Mouse (Mus musculus) midbrain, postnatal 0 days (tissue): ENCODE data around the gene Svep1. TPM values are rescaled to one million over a fixed set of nuclear protein-coding genes. Genes with fewer than 3 reads are reported as not detected.

Source experiments
- ATAC-seq: fragments of 200-750 bp; cut with Nextera tagmentation; 2 replicates; pipeline ENCODE4 v1.8.0; 2017; ENCODE audit warnings: moderate number of reproducible peaks, mild to moderate bottlenecking, moderate TSS enrichment, moderate library complexity; ENCODE audit not compliant: low FRiP score
- DNase-seq: peaks from one replicate; pipeline ENCODE4 v3.0.0-alpha.2; 2015; ENCODE audit warnings: low spot score
- H3K27ac ChIP-seq: fragments of 300-500 bp; sonication (generic); 2 replicates; pipeline ENCODE4 v1.5.1; 2014; ENCODE audit warnings: low read depth, mild to moderate bottlenecking, low read length, mixed read lengths
- H3K27me3 ChIP-seq: fragments of 300-500 bp; sonication (generic); 2 replicates; pipeline ENCODE4 v1.6.1; 2014; ENCODE audit warnings: low read length, control low read depth, mixed read lengths; ENCODE audit not compliant: insufficient read depth
- H3K36me3 ChIP-seq: fragments of 300-500 bp; sonication (generic); 2 replicates; pipeline ENCODE4 v1.6.1; 2014; ENCODE audit warnings: low read length, control low read depth, mixed read lengths; ENCODE audit not compliant: insufficient read depth
- H3K4me1 ChIP-seq: fragments of 300-500 bp; sonication (generic); 2 replicates; pipeline ENCODE4 v1.6.1; 2014; ENCODE audit warnings: mild to moderate bottlenecking, control low read depth, antibody characterized with exemption, low read length, mixed read lengths; ENCODE audit not compliant: insufficient read depth
- H3K4me2 ChIP-seq: fragments of 300-500 bp; sonication (generic); 2 replicates; pipeline ENCODE4 v1.6.1; 2014; ENCODE audit warnings: low read depth, mild to moderate bottlenecking, low read length, mixed read lengths; ENCODE audit not compliant: poor library complexity, severe bottlenecking
- H3K4me3 ChIP-seq: fragments of 300-500 bp; sonication (generic); 2 replicates; pipeline ENCODE4 v1.5.1; 2014; ENCODE audit warnings: low read depth, mild to moderate bottlenecking, low read length, moderate library complexity
- H3K9ac ChIP-seq: fragments of 300-500 bp; sonication (generic); replicated peaks from 2 replicates; pipeline ENCODE4 v1.6.1; 2014; ENCODE audit warnings: mild to moderate bottlenecking, low read length, moderate library complexity, mixed read lengths; ENCODE audit not compliant: poor library complexity, severe bottlenecking
- H3K9me3 ChIP-seq: fragments of 300-500 bp; sonication (generic); 2 replicates; pipeline ENCODE4 v1.6.1; 2016; ENCODE audit warnings: low read length, control low read depth
- CTCF ChIP-seq: IDR thresholded peaks from 2 replicates; pipeline ENCODE4 v1.5.1; 2016; ENCODE audit warnings: antibody characterized with exemption, mild to moderate bottlenecking
- WGBS: fragments of 180-500 bp; shearing (Covaris S2); extraction: QIAGEN DNeasy Blood & Tissue Kit; methylation state at CpG from one replicate; pipeline ENCODE4 v1.1.7; 2014; 5-methylcytosine and 5-hydroxymethylcytosine counted together
- polyA plus RNA-seq: library from polyadenylated mRNA; unstranded; fragments of >200 nt; fragmentation: Nextera tagmentation; extraction: Ambion mirVana; gene quantifications from 2 replicates; pipeline ENCODE4 v1.2.1, GENCODE M21; 2015
- total RNA-seq: library from RNA; depleted of rRNA; stranded (reverse); fragments of >200 nt; gene quantifications from 2 replicates; pipeline ENCODE4 v1.2.3, GENCODE M21; 2014; rRNA removed

The Svep1 gene
- 5.7 and 5.9 TPM in 2 replicates for total RNA-seq
- polyA plus RNA-seq, result 0.75 and 0.85 TPM in 2 replicates

- Histone ChIP-seq H3K27me3 (peaks cover 9% of the 10 kb centered on the region), H3K9me3 (no peaks in the 10 kb centered on the region), H3K4me3 (peak within 1 kb of the TSS; percentile 62), H3K36me3 (no peaks in the 10 kb centered on the region), H3K4me1 (no peaks in the 10 kb centered on the region), H3K4me2 (peak within 1 kb of the TSS; percentile 98), H3K27ac (peak within 1 kb of the TSS; percentile 26; the same call in 1 of the 2 replicates), H3K9ac (peak within 1 kb of the TSS; percentile 55)
- DNase-seq (peak; percentile 21), ATAC-seq (peak; percentile 72)
- TF ChIP-seq CTCF, result no peak; the same call in 1 of the 2 replicates
- WGBS, result 1% methylated on average over 44 of the region's 47 CpGs
Measured at GRCm38 (mm10) chr4:58206115-58206945, at the start of gene Svep1. TSS of gene Svep1 (minus strand) at chr4:58206859.

DNA sequence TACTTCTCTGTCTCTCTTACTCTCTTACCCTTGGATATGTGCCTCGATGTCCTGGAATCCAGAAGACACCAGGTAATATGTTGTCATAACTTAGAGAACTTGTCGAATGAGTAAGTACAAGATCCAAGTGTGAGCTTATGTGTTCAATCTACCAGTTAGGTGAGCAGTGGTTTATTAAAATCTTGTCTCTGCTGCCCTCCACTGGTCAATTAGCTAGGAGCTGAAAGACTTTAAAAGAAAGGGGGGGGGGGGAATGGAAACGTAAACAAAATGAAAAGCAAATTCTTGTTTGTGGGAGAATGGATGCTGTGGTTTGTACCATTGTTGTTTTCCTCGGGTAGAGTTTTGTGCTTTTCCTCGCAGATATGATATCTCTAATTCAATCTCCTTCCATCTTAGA is 46.8 kb upstream of the Svep1 start:
- H3K27ac ChIP-seq, result no peak overlapping the region
- peak overlapping the region; percentile 22; the same call in 1 of the 2 replicates for H3K4me2 ChIP-seq
- no peaks in the 10 kb centered on the region for H3K4me1 ChIP-seq
- WGBS, result 41% methylated on average over 5 of the region's 5 CpGs
- no peaks in the 10 kb centered on the region for H3K36me3 ChIP-seq
- ATAC-seq (no peak), DNase-seq (peak; percentile 89)
- H3K9me3 ChIP-seq, result no peaks in the 10 kb centered on the region
- H3K9ac ChIP-seq, result no peak overlapping the region
- no peak overlapping the region for H3K4me3 ChIP-seq
- H3K27me3 ChIP-seq, result no peaks in the 10 kb centered on the region
- TF ChIP-seq CTCF, result peak; percentile 86

DNA sequence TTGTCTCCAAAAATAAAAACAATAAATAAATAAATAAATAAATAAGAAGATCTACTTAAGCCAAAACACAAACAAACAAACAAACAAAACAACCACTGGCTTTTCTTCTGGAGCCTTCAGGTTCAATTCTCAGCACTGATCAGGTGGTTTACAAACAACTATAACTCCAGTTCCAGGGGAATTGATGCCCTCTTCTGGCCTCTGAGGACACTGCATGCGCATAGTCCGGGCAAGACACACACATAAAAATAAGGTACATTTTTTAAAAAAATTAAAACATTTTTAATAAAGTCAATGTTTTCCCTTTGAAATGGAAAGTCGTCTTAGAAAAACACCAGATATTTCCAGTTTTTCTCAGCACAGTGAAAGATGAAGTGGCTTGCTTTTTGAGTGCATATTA is 45.7 kb upstream of the Svep1 start:
- TF ChIP-seq CTCF, result peak; percentile 27
- Histone ChIP-seq H3K4me2 (no peak overlapping the region), H3K4me1 (no peaks in the 10 kb centered on the region), H3K9me3 (no peaks in the 10 kb centered on the region), H3K27me3 (no peaks in the 10 kb centered on the region), H3K9ac (no peak overlapping the region), H3K27ac (no peak overlapping the region), H3K36me3 (no peaks in the 10 kb centered on the region), H3K4me3 (no peak overlapping the region)
- ATAC-seq (no peak), DNase-seq (no peak)
- 91% methylated on average over 3 of the region's 3 CpGs for WGBS

GRCm38 (mm10) chr4:58245544-58245943 is 38.9 kb upstream of the Svep1 start:
- no peak for ATAC-seq
- no peak for TF ChIP-seq CTCF

DNA sequence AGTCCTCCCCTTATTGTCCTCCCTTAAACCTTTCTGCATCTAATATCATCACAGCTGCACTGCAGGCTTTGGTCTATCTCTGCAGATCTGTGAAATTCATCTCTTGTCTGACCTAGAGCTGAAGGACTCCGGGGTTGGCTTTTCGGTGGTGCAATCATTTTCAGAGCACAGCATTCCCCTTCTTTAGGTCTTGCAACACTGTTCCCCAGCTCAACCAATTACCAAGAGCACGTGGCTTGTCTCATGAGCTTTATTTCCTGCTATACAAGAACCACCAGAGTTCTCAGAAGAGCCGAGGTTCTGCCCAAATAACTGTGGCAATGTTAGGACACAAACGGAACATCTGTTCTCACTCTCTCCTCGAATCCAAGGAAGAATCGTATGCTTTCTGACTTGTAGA is 33.8 kb upstream of the Svep1 start:
- TF ChIP-seq CTCF, result no peak
- no peak overlapping the region for H3K9ac ChIP-seq
- no peak overlapping the region for H3K27ac ChIP-seq
- H3K27me3 ChIP-seq, result no peaks in the 10 kb centered on the region
- no peaks in the 10 kb centered on the region for H3K4me1 ChIP-seq
- 87% methylated on average over 7 of the region's 7 CpGs for WGBS
- ATAC-seq, result no peak
- H3K9me3 ChIP-seq, result no peaks in the 10 kb centered on the region
- no peak for DNase-seq
- H3K36me3 ChIP-seq, result no peaks in the 10 kb centered on the region
- no peak overlapping the region for H3K4me3 ChIP-seq
- H3K4me2 ChIP-seq, result no peak overlapping the region

More at GRCm38 (mm10) chr4:58245544-58245943, 38.9 kb upstream of the Svep1 start:
- Histone ChIP-seq H3K36me3 (no peaks in the 10 kb centered on the region), H3K27ac (no peak overlapping the region), H3K9me3 (no peaks in the 10 kb centered on the region), H3K4me3 (no peak overlapping the region), H3K4me2 (no peak overlapping the region), H3K4me1 (no peaks in the 10 kb centered on the region), H3K27me3 (no peaks in the 10 kb centered on the region), H3K9ac (no peak overlapping the region)
- no peak for DNase-seq
- 100% methylated on average over 1 of the region's 1 CpGs for WGBS

DNA sequence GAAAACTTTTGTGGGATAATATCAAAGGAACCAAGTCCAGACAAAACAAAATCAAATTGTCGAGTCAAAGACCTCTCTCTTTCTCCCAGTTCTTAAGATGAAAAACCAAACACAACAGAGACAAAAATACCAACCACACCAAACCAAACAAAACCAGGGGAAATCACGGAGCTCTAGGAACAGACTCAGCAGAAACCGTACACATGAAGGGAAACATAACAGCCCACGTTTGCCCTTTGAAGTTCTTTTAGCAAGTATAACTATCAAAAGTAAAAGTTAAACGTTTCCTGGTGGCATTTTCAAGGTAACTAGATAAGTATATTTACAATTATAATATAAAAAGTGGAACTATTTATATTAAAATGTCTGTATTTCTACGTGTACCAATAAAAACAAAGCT is 29.2 kb upstream of the Svep1 start:
- Histone ChIP-seq H3K4me3 (no peak overlapping the region), H3K27ac (no peak overlapping the region), H3K27me3 (no peaks in the 10 kb centered on the region), H3K36me3 (no peaks in the 10 kb centered on the region), H3K4me2 (no peak overlapping the region), H3K9ac (no peak overlapping the region), H3K9me3 (no peaks in the 10 kb centered on the region), H3K4me1 (no peaks in the 10 kb centered on the region)
- WGBS, result 51% methylated on average over 6 of the region's 6 CpGs
- ATAC-seq (no peak), DNase-seq (no peak)
- TF ChIP-seq CTCF, result no peak
